Mouse (Mus musculus) ES-Bruce4 (cell line): ENCODE results near the gene Cnot2. TPM values are rescaled to one million over a fixed set of nuclear protein-coding genes. Genes with fewer than 3 reads are reported as not detected.

Experiments used
- H3K27ac ChIP-seq: 2 replicates; pipeline ENCODE4 v1.5.1; 2012; ENCODE audit warnings: low read length, inconsistent platforms; ENCODE audit not compliant: insufficient read depth
- H3K27me3 ChIP-seq: 2 replicates; pipeline ENCODE4 v1.6.1; 2012; ENCODE audit warnings: mild to moderate bottlenecking, low read length, inconsistent platforms; ENCODE audit not compliant: control insufficient read depth, poor library complexity, insufficient read depth, severe bottlenecking
- H3K36me3 ChIP-seq: 2 replicates; pipeline ENCODE4 v1.6.1; 2012; ENCODE audit warnings: inconsistent platforms, mild to moderate bottlenecking, low read length, moderate library complexity; ENCODE audit not compliant: control insufficient read depth, poor library complexity, insufficient read depth, severe bottlenecking
- H3K4me1 ChIP-seq: one replicate; pipeline ENCODE4 v1.8.1; 2011; ENCODE audit warnings: low read length; ENCODE audit not compliant: control insufficient read depth, insufficient read depth
- H3K4me3 ChIP-seq: 2 replicates; pipeline ENCODE4 v1.5.1; 2011; ENCODE audit warnings: low read depth, mild to moderate bottlenecking, low read length
- H3K9ac ChIP-seq: 2 replicates; pipeline ENCODE4 v1.6.1; 2012; ENCODE audit warnings: low read depth, mild to moderate bottlenecking, inconsistent platforms; ENCODE audit not compliant: poor library complexity, severe bottlenecking
- H3K9me3 ChIP-seq: replicated peaks from 2 replicates; pipeline ENCODE4 v1.6.1; 2012; ENCODE audit warnings: mild to moderate bottlenecking, low read length, inconsistent platforms; ENCODE audit not compliant: control insufficient read depth, poor library complexity, insufficient read depth, severe bottlenecking
- CTCF ChIP-seq: IDR thresholded peaks from one replicate; pipeline ENCODE4 v1.8.1; 2011; ENCODE audit warnings: low read depth, low read length
- EP300 ChIP-seq: IDR thresholded peaks from 2 replicates; pipeline ENCODE4 v1.6.1; 2011; ENCODE audit warnings: low read depth, low read length; ENCODE audit not compliant: insufficient read depth
- POLR2A ChIP-seq: IDR thresholded peaks from one replicate; pipeline ENCODE4 v1.8.1; 2011; ENCODE audit warnings: low read length; ENCODE audit not compliant: insufficient read depth
- polyA plus RNA-seq: library from polyadenylated mRNA; stranded (reverse); fragments of >200 nt; gene quantifications from 2 replicates; pipeline ENCODE4 v1.2.4, GENCODE M21; 2011; ENCODE audit warnings: low read depth; ENCODE audit not compliant: missing spikeins, insufficient read depth, insufficient read length

Gene Cnot2
- polyA plus RNA-seq, 1 experiment, result 126 TPM

DNA sequence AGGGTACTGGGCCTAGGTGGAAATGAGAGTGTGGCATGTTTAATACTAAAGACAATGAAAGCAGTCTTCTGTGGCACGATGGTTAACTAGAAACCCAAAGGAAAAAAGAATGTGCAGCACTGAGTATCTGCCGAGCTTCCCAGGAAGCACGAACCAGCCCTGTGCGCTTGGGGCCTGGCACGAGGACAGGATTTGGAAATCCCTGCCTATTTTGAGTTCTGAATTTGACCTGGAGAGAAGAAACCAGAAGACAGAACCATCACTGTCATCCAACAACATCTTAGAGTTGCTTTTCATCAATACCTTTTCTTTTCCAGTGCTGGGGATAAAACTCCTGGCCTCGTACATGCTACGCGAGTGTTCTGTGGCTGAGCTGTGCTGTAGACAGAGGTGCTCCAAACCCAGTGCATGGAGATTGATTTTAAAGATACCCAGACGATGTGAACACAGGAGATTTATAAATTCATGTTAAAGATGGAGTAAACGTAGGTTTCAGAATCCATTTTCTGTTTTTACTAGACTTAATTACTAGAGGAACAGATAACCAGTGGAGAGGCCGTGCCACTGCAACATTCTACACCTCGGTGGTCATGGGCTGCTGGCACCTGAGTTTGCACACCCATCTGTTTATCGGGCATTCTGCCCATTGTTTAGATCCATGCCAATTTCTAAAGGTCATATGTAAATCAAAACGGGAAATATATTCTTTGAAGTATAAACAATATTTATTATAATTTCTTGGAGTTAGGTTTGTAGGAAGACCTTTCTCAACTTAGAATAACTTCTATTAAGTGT lies 17.9 kb upstream of the Cnot2 start:
- H3K9me3 ChIP-seq, result 0 out of 2 replicates have a peak, but pooled peaks cover 2% of the 10 kb centered on the region
- H3K9ac ChIP-seq, result no peak overlapping the region
- no peak overlapping the region for H3K4me3 ChIP-seq
- no peak overlapping the region for H3K27ac ChIP-seq
- no peaks in the 10 kb centered on the region for H3K4me1 ChIP-seq
- no peaks in the 10 kb centered on the region for H3K27me3 ChIP-seq
- TF ChIP-seq CTCF (no peak), EP300 (no peak), POLR2A (no peak)
- no peaks in the 10 kb centered on the region for H3K36me3 ChIP-seq

- Histone ChIP-seq H3K4me3 (no peak overlapping the region), H3K9ac (no peak overlapping the region), H3K9me3 (no peaks in the 10 kb centered on the region), H3K36me3 (no peaks in the 10 kb centered on the region), H3K27ac (no peak overlapping the region), H3K27me3 (no peaks in the 10 kb centered on the region), H3K4me1 (no peaks in the 10 kb centered on the region)
- TF ChIP-seq POLR2A (no peak), CTCF (no peak), EP300 (no peak)
These were observed 1.4 kb upstream of the Cnot2 start for GRCm38 (mm10) chr10:116582738-116583137.

GRCm38 (mm10) chr10:116581719-116582481 lies 589 bp upstream of the Cnot2 start:
- peak overlapping the region; percentile 77 for H3K27ac ChIP-seq
- peak overlapping the region; percentile 67 for H3K4me3 ChIP-seq
- H3K4me1 ChIP-seq, result no peaks in the 10 kb centered on the region
- H3K9me3 ChIP-seq, result no peaks in the 10 kb centered on the region
- H3K36me3 ChIP-seq, result 0 out of 2 replicates have a peak, but pooled peaks cover 2% of the 10 kb centered on the region
- TF ChIP-seq POLR2A, result no peak
- TF ChIP-seq EP300, result no peak
- no peak for TF ChIP-seq CTCF
- H3K9ac ChIP-seq, result peak overlapping the region; percentile 95
- H3K27me3 ChIP-seq, result no peaks in the 10 kb centered on the region

- no peaks in the 10 kb centered on the region for H3K27me3 ChIP-seq
- H3K9ac ChIP-seq, result peak overlapping the region; percentile 95
- TF ChIP-seq EP300, result no peak
- no peak for TF ChIP-seq CTCF
- no peak for TF ChIP-seq POLR2A
- H3K36me3 ChIP-seq, result 0 out of 2 replicates have a peak, but pooled peaks cover 2% of the 10 kb centered on the region
- peak overlapping the region; percentile 67 for H3K27ac ChIP-seq
- no peaks in the 10 kb centered on the region for H3K9me3 ChIP-seq
- no peaks in the 10 kb centered on the region for H3K4me1 ChIP-seq
- H3K4me3 ChIP-seq, result peak overlapping the region; percentile 98
These were observed 536 bp downstream of the Cnot2 start for GRCm38 (mm10) chr10:116580591-116581358.

- Histone ChIP-seq H3K36me3 (0 out of 2 replicates have a peak, but pooled peaks cover 2% of the 10 kb centered on the region), H3K9me3 (no peaks in the 10 kb centered on the region), H3K4me1 (no peaks in the 10 kb centered on the region), H3K27ac (no peak overlapping the region), H3K9ac (no peak overlapping the region), H3K27me3 (no peaks in the 10 kb centered on the region), H3K4me3 (no peak overlapping the region)
- TF ChIP-seq CTCF, result no peak
- TF ChIP-seq POLR2A, result no peak
- TF ChIP-seq EP300, result no peak
These were observed 1.8 kb downstream of the Cnot2 start for GRCm38 (mm10) chr10:116579478-116579877.
